Mouse (Mus musculus) cerebellum, adult 11-12 months (tissue): ENCODE data around the gene Usp11.
A peak's percentile ranks its signal among the peaks of the same experiment; 100 is the strongest.
"Not testable (repeated sequence)": the region's sequence is repeated elsewhere in the genome, so short reads cannot be mapped to it uniquely, and the experiment has no call there.

Experiments used
- DNase-seq: peaks from one replicate; pipeline ENCODE4 v3.0.0; 2022

Usp11 gene

DNA sequence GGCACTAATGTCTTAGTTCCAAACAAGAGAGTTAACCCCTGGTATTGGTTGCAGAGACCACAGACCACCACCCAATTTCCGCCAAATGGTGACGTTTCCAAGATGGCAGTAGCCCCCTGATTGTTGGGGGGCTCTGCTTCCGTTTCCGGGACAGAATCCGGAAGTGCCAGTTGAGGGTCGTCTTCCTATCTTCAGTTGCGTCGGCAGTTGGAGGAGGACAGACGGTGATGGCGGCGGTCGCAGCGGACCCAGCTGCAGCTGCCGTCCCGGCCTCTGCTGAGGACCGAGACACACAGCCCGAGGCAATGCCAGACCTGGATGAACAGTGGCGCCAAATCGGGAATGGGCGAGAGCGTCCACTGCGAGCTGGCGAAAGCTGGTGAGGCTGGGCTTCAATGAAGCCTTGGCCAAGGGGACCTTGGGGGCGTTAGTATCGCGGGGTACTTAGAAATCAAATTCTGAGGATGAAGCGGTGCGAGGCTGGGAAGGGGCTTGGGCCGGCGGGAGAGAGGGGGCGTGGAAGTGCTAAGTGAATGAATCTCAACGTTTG, at the start of gene Usp11:
Gene Usp11 (plus strand): TSS at position 166 of the 550 bp plus-strand sequence.
- DNase-seq = no peak

DNA sequence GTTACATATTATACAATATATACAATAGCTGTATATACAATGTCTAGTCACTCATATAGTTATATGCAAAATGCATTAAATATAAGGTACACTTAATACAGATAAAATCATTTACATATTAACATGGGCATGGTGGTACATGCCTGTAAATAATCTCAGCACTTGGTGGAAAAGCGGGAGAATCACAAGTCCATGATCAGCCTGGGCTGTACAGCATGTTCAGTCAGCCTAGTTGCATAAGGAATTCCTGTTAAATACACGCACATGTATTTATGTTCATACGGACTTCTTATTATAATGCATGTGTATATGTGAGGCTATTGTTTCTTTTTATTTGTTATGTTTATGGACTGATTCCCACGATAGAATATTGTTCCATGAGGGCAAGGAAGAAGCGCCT, 46.1 kb upstream of the Usp11 start:
- no peak for DNase-seq

DNA sequence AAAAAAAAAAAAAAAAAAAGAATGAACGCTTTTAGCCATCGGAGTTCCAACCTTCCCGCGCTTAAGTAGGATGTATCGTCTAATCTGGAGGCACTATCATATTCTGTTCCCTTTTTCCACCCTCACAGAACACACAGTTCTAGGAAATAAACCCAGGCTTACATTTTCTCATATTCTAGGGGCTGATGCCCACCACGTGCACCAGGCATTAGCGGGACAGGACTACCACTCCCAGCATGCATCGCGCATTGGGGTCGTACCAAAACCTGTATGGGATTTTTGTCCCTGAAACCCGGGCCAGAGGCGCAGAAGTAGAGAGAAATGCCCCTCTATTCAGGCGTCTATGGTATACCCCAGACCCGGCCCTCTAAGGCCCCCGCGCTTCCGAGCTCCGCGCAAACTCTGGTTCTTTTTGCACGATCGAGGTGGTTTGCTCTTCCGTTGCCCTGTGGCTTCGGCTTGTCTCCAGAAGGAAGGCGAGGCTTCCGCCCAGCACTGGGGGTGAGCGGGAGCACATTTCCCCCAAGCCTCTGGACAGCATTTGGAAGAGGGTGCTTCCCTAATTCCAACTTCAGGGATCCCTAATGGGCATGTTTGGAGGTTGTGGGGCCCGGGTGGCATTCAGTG, 45.6 kb upstream of the Usp11 start, which contains the start of gene Uba1:
Gene Uba1 (plus strand): TSS at position 301 of the 627 bp plus-strand sequence.
- peak; percentile 78 for DNase-seq

GRCm38 (mm10) chrX:20658891-20659406, 44.8 kb upstream of the Usp11 start:
- peak; percentile 22 for DNase-seq

- DNase-seq = no peak
Observed at GRCm38 (mm10) chrX:20662317-20662715, 41.4 kb upstream of the Usp11 start.

GRCm38 (mm10) chrX:20662716-20663443, 40.8 kb upstream of the Usp11 start:
- DNase-seq = peak; percentile 86

DNA sequence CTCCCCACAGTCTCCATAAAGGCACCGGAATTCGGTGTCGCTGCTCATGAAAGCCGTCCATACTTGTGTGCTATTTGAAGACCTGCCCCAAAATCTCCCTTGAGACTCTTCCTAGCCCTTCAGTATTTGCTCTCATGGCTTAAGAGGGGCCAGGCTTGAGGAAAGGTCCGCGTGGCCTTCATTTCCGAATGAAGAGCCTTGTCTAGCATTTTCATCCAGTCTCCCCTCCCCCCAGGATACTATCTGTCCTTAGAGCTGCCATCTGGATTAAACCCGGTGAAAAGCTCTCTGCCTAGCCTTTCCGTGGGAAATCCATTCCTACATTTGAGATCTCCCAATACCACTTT, 40.3 kb upstream of the Usp11 start:
- DNase-seq = no peak

DNA sequence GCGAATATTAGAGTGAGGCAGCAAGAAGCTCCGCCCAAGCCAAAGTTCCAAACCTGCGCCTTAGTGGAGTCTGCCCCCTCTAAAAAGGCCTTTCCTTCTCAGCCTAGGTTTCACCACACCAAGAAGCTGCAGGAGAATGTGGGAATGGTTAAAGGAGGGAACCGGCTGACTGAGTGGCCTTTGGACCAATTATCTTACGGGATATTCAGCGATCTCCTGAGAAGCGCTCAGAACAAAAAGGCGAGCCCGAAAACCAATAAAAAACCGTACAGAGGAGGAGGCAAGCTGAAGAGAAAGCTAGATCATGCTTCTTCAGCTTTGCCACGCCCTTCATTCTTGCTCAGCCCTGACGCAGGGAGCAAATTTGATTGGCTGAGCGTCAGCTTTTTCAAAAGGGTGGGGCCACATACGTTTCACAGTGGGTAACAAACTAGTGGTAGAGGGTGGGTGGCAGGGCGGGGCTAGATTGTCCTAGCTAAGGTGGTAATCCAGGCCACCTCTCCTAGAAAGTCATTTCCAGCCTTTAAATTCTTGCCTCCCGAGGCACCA, 16.1 kb upstream of the Usp11 start, which contains the start of gene Cdk16:
Gene Cdk16 (plus strand): TSS at position 436 of the 549 bp plus-strand sequence.
- peak; percentile 93 for DNase-seq

DNA sequence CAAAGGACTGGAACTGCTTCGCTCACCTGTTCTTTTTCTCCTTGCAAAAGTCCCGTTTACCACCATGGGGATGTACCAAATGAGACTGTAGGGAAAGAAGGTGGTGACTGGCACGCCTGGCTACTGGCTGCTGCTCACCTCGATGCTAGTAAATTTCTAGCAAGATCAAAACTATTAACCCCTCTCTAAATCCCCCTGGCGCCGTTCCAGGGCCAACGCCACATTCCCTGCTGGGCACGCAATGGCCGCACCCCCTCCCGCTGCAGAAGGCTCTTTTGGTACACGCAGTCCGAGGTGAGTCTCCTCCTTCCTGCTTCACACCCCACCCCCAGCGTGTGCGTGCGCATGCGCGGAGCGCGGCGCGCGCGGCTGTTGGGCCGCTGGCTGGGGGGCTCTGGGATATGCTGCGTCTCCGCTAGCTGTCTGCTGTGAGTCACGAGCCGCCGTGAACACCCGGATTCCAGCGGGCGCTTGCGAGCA, 15.6 kb upstream of the Usp11 start:
- peak; percentile 91 for DNase-seq

DNA sequence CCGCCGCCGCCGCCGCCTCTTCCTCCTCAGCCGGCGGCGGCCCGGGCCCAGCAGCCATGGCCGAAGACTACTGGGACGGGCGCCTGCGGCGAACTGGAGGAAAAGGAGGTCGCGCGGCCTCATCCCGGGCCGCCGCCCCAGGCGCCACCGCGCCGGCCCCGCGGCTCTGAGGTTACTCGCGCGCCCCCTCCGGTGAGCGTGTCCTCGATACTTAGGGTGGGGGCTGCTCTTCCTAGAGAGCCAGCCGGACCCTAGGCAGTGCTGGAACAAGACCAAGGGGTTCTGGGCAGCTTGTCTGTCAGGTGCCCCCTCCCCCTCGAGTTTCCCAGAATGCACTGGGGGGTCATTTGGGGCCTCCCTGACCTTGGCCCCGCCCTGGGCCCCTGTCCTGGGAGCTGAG, 15.1 kb upstream of the Usp11 start:
- peak; percentile 79 for DNase-seq

GRCm38 (mm10) chrX:20691566-20691965, 12.1 kb upstream of the Usp11 start:
- DNase-seq = peak; percentile 77

DNA sequence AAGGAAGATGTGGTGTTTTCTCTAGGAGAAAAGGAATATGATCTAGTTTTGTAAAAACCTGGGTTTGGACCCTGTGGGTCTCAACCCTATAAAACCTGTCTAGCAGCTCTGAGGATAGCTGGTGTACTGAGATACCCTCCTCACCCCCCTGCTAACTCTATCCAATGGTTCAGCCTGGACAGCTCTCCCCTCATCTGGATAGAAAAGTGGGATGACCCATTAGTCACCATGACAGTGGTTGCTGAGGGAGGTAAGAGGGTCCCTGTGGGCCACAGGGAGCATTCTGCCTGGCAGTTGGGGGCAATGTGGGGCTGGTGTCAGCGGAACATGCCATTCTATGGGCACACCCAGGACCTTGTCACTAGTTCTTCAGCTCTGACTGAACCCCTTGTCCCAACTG, 11.1 kb upstream of the Usp11 start:
- DNase-seq = no peak

GRCm38 (mm10) chrX:20695842-20696241, 7.9 kb upstream of the Usp11 start:
- no peak for DNase-seq

DNA sequence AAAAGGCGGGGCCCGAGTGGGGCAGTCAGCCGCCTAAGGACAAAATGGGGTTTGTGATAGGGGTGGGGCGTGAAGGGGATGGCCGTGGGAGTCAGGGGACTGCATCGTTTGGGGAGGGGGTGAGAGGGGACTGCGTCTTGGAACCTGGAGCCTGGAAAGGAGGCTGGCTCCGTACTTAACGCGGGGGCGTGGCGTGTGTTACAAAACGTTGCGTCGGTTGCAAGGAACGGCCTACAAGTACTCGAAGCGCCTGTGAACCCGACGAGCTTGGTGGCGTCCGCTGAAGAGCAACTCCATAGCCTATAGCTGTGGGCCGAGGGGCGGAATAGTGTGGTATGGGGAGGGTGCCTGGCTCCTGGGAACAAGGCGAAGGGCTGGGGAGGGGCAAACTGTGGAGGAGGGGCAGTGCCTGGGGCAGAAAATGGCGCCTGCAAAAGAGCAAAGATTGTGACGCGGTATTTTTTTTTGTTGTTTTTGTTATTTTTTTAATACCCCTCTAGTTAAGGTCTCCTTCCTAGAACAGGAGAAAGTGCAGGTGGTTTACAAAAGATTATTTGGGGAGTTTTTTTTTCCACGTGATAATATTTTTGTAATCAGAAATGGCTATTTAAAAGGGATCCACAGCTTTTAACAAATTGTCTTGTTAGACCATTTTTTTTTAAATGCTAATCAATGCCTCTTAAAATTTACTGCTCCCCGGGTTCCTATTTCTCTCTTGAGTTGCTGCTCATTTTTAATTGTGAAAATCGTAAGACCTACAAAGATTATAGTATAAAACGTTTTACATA, 783 bp downstream of the Usp11 start:
- peak; percentile 90 for DNase-seq

DNA sequence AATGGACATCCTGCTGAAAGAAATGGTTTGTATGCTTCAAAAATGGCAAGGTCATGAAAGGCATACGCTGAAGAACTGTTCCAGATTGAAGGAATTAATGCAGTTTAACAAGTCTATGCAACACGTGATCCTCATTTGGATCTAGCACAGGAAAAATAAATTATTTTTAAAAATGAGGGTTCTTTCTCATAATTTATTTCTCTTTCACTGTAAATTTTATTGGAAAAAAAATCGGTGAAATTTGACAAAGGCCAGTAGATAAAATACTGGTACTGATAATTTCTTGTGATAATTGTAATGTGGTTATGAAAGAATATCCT, 1.3 kb downstream of the Usp11 start:
- no peak for DNase-seq

- DNase-seq = no peak
Observed at GRCm38 (mm10) chrX:20728681-20729080, 25.0 kb downstream of the Usp11 start.

- not testable (repeated sequence) for DNase-seq
Observed at GRCm38 (mm10) chrX:20730048-20730447, 26.3 kb downstream of the Usp11 start.

- DNase-seq = no peak
Observed at GRCm38 (mm10) chrX:20736479-20736878, 32.8 kb downstream of the Usp11 start.

DNA sequence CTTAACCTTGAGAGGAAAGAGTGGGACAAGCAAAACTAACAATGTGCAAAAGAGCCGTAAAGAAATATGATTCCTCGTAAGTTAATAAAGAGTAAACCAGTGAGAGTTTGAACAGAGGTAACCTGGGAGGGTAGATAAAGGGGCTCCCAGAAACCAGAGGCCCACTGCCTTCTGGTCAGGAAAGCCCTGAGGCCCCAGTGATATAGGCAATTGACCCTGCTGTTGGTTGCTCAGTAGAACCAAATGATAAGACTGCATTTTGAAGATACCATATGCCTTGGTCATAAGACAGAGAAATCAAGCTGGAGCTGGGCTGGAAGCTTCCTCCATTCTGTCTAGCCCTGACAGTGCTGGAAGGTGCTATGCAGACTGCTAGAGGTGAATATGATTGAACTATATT, 45.1 kb downstream of the Usp11 start:
- DNase-seq = no peak

DNA sequence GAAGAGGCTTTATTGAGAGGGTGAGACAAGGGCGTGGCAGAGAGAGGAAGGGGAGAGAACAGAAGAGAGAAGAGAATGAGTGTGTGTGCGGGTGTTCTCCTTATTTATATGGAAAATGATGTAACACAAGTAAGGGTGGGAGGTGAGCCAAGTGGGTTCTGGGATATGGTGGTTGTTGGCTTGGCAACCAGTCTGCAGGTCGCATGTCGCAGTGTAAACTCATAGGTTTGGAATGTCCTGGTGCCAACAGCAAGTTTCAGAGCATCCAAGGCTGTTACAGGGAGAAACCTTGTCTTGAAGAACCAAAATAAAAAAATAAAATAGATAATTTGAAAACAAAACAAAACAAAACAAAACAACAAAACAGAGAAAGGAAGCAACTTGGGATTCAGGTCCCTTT, 57.5 kb downstream of the Usp11 start:
- no peak for DNase-seq
